Mouse (Mus musculus) brain, embryonic 14.5 days (tissue): ENCODE results near the gene Fes.

Source experiments
- CTCF ChIP-seq: fragments of 200-500 bp; IDR thresholded peaks from 2 replicates; pipeline ENCODE4 v1.5.1; 2012; ENCODE audit warnings: inconsistent platforms, mild to moderate bottlenecking, moderate library complexity, borderline replicate concordance; ENCODE audit not compliant: insufficient read depth, insufficient read length; ENCODE audit errors: extremely low read depth
- POLR2A ChIP-seq: fragments of 200-500 bp; IDR thresholded peaks from 2 replicates; pipeline ENCODE4 v1.6.1; 2012; ENCODE audit warnings: mild to moderate bottlenecking, inconsistent platforms, borderline replicate concordance; ENCODE audit not compliant: poor library complexity, insufficient read depth, insufficient read length, severe bottlenecking; ENCODE audit errors: extremely low read depth

DNA sequence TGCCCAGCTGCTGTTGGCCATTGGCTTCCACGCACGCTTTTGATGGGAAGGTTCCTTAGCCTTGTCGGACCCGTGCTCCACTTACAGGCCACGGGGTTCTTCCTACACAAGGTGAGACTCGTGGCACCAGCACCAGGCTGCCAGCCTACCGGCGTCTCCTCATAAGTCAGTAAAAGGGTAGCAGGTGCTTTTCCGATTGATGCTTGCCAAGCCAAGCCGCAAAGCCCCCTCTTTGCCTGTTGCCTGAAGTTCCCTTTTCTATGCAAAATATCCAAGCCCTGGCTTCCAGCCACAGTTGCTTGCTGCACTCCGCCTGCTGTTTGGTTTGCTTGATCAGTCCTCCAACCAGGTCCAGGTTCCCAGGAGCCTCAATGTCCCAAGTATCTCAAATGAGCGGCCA is 13.9 kb downstream of the Fes start:
- no peak for TF ChIP-seq CTCF
- TF ChIP-seq POLR2A, result no peak
